Mouse (Mus musculus) neural tube, embryonic 10.5 days (tissue): ENCODE results near the gene Usp50.

Experiments used
- DNase-seq: peaks from one replicate; pipeline ENCODE4 v3.0.0-alpha.2; 2017; ENCODE audit warnings: low spot score; ENCODE audit errors: extremely low spot score

Usp50 gene

GRCm38 (mm10) chr2:126743389-126743788 lies 39.9 kb downstream of the Usp50 start:
- DNase-seq, result no peak

DNA sequence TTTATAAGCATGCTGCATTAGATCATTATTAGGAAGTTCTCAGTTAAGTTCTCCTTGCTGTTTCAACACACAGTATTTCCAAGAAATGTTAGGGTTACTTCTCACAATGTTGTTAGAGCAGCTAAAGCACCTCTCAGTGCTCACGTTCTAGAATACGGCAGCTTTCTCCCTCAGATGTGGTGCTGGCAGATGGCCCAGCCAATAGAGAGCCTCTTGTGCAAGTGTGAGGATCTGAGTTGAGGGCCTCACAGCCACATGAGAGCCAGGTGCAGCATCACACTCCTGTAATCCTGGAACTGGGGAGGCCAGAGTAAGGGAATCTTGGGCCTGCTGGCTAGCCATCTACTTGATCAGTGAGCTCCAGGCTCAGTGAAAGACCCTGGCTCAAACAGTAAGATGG lies 43.0 kb downstream of the Usp50 start:
- DNase-seq, result no peak

DNA sequence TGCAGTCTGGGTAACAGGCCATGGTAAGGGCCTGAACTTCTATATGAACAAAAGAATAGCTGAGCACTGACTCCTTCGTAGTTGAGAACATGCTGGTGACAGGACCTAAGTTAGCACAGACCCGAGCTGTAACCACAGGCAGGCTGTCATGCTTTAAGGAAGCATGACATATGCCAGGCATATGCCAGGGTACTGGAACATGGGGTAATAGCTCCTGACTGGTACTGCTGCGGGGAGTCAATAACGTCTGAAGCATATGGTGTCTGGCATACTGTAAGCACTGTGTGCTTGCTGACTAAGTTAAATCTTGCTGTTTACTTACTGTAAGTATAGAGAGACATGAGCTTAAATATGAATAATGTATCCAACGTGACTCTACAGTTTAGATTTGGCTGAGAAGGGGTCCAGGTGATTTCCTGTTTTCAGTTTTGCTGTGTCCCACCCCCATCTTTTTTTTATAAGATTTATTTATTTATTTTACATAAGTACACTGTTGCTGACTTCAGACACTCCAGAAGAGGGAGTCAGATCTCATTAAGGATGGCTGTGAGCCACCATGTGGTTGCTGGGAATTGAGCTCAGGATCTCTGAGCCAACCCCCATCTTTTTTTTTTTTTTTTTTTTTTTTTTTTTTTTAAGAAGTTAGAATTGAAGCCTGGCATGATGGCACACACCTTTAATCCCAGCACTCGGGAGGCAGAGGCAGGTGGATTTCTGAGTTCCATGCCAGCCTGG lies 47.8 kb downstream of the Usp50 start:
- no peak for DNase-seq

DNA sequence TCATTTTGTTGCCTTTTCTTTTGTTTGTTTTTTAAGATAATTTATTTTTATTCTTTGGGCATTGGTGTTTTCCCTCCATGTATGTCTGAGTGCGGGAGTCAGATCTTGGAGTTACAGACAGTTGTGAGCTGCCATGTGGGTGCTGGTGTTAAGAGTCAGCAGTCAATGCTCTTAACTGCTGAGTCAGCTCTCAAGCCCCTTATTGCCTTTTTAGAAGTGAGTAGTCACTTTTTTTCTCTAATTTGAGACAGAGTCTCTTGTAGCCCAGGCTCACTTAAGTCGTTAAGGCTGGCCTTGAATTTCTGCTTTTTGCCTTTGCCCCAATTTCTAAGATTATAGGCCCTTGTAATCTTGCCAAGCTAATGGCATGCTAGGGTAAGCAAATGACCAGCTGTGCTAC lies 52.8 kb downstream of the Usp50 start:
- DNase-seq, result no peak

DNA sequence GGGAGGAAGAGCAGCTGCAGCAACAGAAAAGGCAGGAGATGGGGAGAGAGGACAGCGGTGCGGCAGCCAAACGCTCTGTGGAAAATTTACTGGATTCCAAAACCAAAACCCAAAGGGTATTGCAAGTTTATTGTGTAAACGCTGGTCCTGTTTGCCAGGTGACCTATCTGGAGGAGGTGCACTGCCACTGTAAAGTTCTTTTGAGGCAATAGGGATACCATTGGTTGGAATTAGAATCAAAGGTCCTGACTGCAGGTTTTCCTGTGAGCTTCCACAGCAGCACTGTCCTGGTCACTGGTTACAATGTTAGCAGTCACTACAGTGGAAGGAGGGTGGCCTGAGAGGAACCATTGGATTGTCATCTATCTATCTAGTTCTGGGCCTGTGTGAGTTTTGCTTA lies 54.1 kb downstream of the Usp50 start:
- DNase-seq, result no peak

GRCm38 (mm10) chr2:126712950-126713349 lies 70.3 kb downstream of the Usp50 start:
- DNase-seq, result no peak

- DNase-seq, result no peak
Observed at GRCm38 (mm10) chr2:126712526-126712925, 70.7 kb downstream of the Usp50 start.

GRCm38 (mm10) chr2:126708361-126708760 lies 74.9 kb downstream of the Usp50 start:
- DNase-seq, result no peak

GRCm38 (mm10) chr2:126707438-126707779 lies 75.9 kb downstream of the Usp50 start:
- DNase-seq, result no peak

- DNase-seq, result peak; percentile 96
Observed at GRCm38 (mm10) chr2:126706759-126707437, 76.4 kb downstream of the Usp50 start, which contains the start of gene Usp8. Gene Usp8, plus strand, starts transcription at chr2:126707328.

DNA sequence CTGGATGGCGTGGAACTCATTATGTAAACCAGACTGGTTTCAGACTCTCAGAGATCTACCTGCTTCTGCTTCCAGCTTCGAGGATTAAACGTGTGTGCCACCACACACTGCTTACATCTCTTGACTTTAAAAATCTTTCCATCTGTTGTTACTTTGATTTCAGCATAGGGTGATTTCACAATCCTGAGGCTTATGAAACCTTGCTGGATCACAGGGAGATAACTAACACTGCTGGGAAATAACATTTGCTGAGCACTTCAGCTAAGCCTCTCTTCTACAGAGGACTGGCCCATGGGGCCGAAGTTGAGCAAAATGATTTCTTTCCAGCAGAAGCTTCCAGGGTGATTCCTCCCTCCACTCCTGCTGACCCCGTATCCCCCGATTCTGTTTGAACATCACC lies 88.0 kb downstream of the Usp50 start:
- DNase-seq, result no peak

GRCm38 (mm10) chr2:126691290-126691689 lies 92.0 kb downstream of the Usp50 start:
- DNase-seq, result no peak

DNA sequence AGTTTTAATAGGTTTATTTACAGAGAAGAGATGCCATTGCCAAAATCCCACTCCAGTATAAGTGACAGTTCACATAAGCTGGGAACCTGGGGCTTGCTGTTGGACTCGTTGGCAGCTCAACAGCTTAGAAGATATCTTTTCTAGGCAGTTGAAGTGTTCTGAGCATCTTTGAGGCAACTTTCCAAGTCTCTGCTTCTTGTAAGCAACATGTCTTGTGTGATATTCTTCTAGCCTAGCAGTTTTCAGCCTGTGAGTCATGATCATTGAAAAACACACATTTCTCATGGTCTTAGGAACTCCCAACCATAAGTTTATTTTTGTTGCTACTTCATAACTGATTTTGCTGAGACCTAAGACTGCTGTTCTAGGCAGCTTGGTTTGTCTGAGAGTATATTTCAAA lies 100.3 kb downstream of the Usp50 start:
- DNase-seq, result no peak

DNA sequence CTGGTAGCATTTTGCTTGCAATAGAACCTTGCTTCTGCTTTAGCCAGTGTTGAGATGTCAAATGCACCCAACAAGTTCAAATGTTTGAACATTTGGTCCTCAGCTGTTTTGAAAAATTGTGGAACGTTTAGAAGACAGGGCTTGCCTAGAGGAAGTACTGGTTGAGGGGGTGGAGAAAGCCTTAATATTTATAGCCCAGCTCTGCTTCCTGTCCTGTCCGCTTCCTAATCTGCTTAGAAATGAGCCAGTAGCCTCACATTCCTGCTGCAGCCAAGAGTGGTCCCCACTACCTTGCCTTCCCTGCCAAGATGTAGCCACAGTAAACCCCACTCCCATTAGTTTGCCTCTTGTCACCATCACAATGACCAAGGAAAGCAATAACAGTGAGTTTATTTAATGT lies 100.9 kb downstream of the Usp50 start:
- no peak for DNase-seq

DNA sequence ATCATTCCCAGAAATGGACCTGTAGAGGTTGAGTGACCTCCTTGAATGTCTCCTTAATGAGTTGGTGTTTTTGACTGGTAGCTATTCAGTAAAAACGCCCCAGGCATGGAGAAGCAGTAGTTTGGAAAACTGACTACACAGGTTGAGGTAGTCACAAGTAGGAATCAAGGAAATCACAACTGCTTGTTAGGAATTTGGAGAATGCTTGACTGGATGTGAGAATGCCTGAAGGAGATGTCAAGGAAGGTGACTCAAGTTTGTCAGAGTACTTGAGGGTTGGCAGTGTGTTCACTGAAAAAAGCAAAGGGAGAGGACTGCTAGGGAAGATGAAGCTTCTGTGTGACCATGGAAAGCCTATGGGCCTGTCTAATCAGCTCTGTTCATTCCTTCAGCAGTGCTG lies 105.9 kb downstream of the Usp50 start:
- no peak for DNase-seq

GRCm38 (mm10) chr2:126676122-126676515 lies 107.2 kb downstream of the Usp50 start, which contains the start of gene Gabpb1:
Gene Gabpb1, minus strand, starts transcription at chr2:126676337.
- no peak for DNase-seq

DNA sequence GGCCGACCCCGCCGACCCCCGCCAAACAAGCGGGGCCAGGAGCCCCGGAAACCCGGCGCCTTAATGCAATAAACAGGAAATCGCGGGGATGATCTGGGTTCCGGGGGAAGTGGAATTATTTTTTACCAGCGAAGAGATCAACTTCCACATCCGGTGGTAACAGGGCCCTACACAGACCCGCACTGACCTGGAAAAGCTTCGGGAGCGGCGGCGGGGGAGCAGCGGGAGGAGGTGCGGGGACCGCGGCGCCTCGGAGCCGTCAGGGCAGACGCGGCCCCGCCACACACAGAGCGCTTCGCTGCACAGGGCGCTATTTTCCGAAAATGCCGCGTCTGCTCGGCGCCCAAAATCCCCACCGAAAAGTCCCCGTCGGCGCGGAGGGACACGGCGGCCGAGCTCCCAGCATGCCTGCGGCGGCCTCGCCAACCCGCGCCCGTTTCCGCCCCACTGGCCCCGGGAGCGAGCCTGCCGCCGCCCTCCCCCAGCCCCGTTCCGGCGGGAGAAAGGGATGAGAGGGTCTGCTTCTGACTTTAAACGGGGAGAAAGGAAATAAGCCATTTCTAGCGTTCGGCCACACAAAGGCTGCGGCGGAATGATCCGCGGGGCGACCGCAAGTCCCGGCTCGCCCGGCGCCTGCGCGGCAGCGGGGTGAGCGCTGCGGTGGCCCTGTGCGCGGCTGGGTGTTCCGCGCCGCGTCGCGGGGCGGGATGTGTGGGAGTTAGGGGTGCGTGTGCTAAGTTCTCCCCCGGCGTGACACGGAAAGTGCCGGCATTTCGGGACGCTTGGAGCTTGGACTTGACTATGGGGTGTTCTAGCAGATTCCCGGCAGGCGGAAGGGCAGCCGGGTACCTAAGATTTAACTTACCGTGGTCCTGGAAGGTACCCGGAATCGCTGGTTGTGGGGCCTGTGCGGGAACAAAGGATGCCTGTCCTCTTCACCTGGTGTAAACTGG lies 107.8 kb downstream of the Usp50 start:
- DNase-seq, result peak; percentile 94

- peak; percentile 77 for DNase-seq
Observed at GRCm38 (mm10) chr2:126674441-126675168, 108.7 kb downstream of the Usp50 start.

GRCm38 (mm10) chr2:126673317-126674242 lies 109.7 kb downstream of the Usp50 start:
- no peak for DNase-seq

DNA sequence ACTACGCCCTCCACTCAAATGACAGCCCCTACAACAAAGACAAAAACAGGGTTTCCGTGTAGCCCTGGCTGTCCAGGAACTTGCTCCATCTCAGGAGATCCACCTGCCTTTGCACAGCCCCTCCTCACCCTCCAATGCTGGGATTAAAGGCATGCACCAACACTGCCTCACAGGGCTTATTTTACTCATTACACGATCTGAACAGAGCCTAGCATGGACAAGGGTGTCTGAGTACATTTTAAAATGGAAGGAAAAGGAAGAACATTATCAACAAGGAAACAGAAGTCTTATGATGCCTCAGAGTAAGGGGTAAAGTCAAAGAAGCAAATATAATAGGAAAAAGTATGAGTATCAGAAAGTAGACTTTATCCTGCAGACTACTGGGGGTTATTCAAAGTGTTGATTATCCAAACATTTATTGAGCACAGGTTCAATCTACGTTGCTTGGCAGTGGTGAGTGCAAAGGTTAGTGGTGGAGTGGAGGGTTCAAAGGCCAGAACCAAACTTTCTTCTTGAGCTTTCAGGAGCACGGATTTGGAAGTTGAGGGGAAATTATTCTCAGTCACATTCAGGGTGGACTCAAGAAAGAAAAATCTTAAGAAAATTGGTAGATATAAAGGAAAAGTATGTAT lies 114.5 kb downstream of the Usp50 start:
- DNase-seq, result no peak
